Mouse (Mus musculus) heart, adult 18-20 months (tissue): ENCODE measurements around the gene Olfr353. TPM values are rescaled to one million over a fixed set of nuclear protein-coding genes. Genes with fewer than 3 reads are reported as not detected.

Source experiments
- DNase-seq, 2 experiments: peaks; one replicate each; pipeline ENCODE4 v3.0.0; 2021 to 2022; ENCODE audit warnings: mixed read lengths in 1 of 2
- long read RNA-seq, 2 experiments: library from polyadenylated mRNA; stranded (forward); transcript quantifications; one replicate each; pipeline ENCODE4 v2.0.0; 2021
- total RNA-seq, 2 experiments: library from RNA; stranded (reverse); gene quantifications; 2 replicates each; pipeline ENCODE4 v1.2.3; 2021

The Olfr353 gene
- not detected for total RNA-seq
- long read RNA-seq, experiment 1 = 0 reads
- long read RNA-seq, experiment 2 = 0 reads

- DNase-seq = no peak
Observed at GRCm38 (mm10) chr2:36892836-36893235, at the start of gene Olfr353. TSS of gene Olfr353 (minus strand) at chr2:36892936.

GRCm38 (mm10) chr2:36936821-36937220, 44.1 kb upstream of the Olfr353 start, which contains the start of gene Olfr356:
TSS of gene Olfr356 (plus strand) at chr2:36937121.
- no peak for DNase-seq

GRCm38 (mm10) chr2:36928797-36929196, 36.1 kb upstream of the Olfr353 start, which contains the start of gene Olfr355:
TSS of gene Olfr355 (minus strand) at chr2:36928897.
- DNase-seq = no peak

- DNase-seq = no peak
Observed at GRCm38 (mm10) chr2:36905380-36905779, 12.6 kb upstream of the Olfr353 start, which contains the start of gene Olfr354. TSS of gene Olfr354 (plus strand) at chr2:36905680.

GRCm38 (mm10) chr2:36897114-36897513, 4.4 kb upstream of the Olfr353 start:
- DNase-seq = no peak

- no peak for DNase-seq
Observed at GRCm38 (mm10) chr2:36868160-36868559, 24.6 kb downstream of the Olfr353 start, which contains the start of gene Olfr352. TSS of gene Olfr352 (plus strand) at chr2:36868460.

GRCm38 (mm10) chr2:36862560-36862959, 30.2 kb downstream of the Olfr353 start, which contains the start of gene Olfr351:
TSS of gene Olfr351 (minus strand) at chr2:36862660.
- no peak for DNase-seq

GRCm38 (mm10) chr2:36846010-36846409, 46.7 kb downstream of the Olfr353 start, which contains the start of gene Olfr350:
TSS of gene Olfr350 (plus strand) at chr2:36846310.
- no peak for DNase-seq

Other genes starting within 250 kb of the Olfr353 start
- not detected for gene Olfr346, start 207.1 kb downstream of the Olfr353 start, total RNA-seq
- not detected for gene Olfr347, start 161.0 kb downstream of the Olfr353 start, total RNA-seq
- gene Olfr348, start 108.7 kb downstream of the Olfr353 start, total RNA-seq = not detected
- not detected for gene Olfr50, start 102.4 kb downstream of the Olfr353 start, total RNA-seq
- gene Olfr3, start 75.9 kb downstream of the Olfr353 start, total RNA-seq = not detected
- not detected for gene Olfr350, start 46.6 kb downstream of the Olfr353 start, total RNA-seq
- not detected for gene Olfr351, start 30.3 kb downstream of the Olfr353 start, total RNA-seq
- not detected for gene Olfr352, start 24.5 kb downstream of the Olfr353 start, total RNA-seq
- gene Olfr354, start 12.7 kb upstream of the Olfr353 start, total RNA-seq = not detected
- not detected for gene Olfr355, start 36.0 kb upstream of the Olfr353 start, total RNA-seq
- not detected for gene Olfr356, start 44.2 kb upstream of the Olfr353 start, total RNA-seq
- gene Olfr357, start 100.9 kb upstream of the Olfr353 start, total RNA-seq = not detected
- gene Olfr358, start 116.4 kb upstream of the Olfr353 start, total RNA-seq = not detected
- not detected for gene Olfr360, start 172.8 kb upstream of the Olfr353 start, total RNA-seq
- not detected for gene Olfr361, start 196.4 kb upstream of the Olfr353 start, total RNA-seq
- not detected for gene Olfr362, start 225.0 kb upstream of the Olfr353 start, total RNA-seq
- gene Olfr364-ps1, start 246.4 kb upstream of the Olfr353 start, total RNA-seq = not detected